Mouse (Mus musculus): Measurements from ENCODE around the gene Adprm. TPM values are rescaled to one million over a fixed set of nuclear protein-coding genes. Genes with fewer than 3 reads are reported as not detected.

Adprm gene
- polyA plus RNA-seq, 1 experiment from 2014 or later = 32.6 TPM

- Histone ChIP-seq H3K4me2 (no peak overlapping the region), H3K9ac (no peak overlapping the region), H3K4me3 (no peak overlapping the region), H3K36me3 (no peaks in the 10 kb centered on the region), H3K27ac (replicated peaks) (no peak overlapping the region), H3K27me3 (peaks cover 13% of the 10 kb centered on the region), H3K4me1 (replicated peaks) (0 out of 2 replicates have a peak, but pooled peaks cover 5% of the 10 kb centered on the region), H3K9me3 (no peaks in the 10 kb centered on the region)
- WGBS = 4% methylated on average over 6 of the region's 6 CpGs
- no peak for ATAC-seq (ENCODE audit: low FRiP score, low read depth)
Measured at GRCm38 (mm10) chr11:67085489-67085888, 33.1 kb upstream of the Adprm start.

- no peak overlapping the region for H3K27ac ChIP-seq (replicated peaks)
- no peaks in the 10 kb centered on the region for H3K36me3 ChIP-seq
- no peak overlapping the region for H3K9ac ChIP-seq
- H3K27me3 ChIP-seq = peaks cover 13% of the 10 kb centered on the region
- H3K9me3 ChIP-seq = no peaks in the 10 kb centered on the region
- H3K4me1 ChIP-seq (replicated peaks) = peaks cover 10% of the 10 kb centered on the region; the same call in 1 of the 2 replicates
- H3K4me3 ChIP-seq = no peak overlapping the region
- no peak overlapping the region for H3K4me2 ChIP-seq
- no peak for ATAC-seq (ENCODE audit: low FRiP score, low read depth)
- WGBS = 42% methylated on average over 32 of the region's 32 CpGs
Measured at GRCm38 (mm10) chr11:67083712-67084340, 31.4 kb upstream of the Adprm start.

- Histone ChIP-seq H3K36me3 (no peaks in the 10 kb centered on the region), H3K9ac (no peak overlapping the region), H3K27ac (replicated peaks) (no peak overlapping the region), H3K4me3 (no peak overlapping the region), H3K9me3 (no peaks in the 10 kb centered on the region), H3K27me3 (peaks cover 13% of the 10 kb centered on the region), H3K4me2 (no peak overlapping the region), H3K4me1 (replicated peaks) (peaks cover 10% of the 10 kb centered on the region; the same call in 1 of the 2 replicates)
- WGBS = 70% methylated on average over 6 of the region's 6 CpGs
- ATAC-seq (ENCODE audit: low FRiP score, low read depth) = no peak
Measured at GRCm38 (mm10) chr11:67083239-67083638, 30.8 kb upstream of the Adprm start.

- Histone ChIP-seq H3K4me1 (replicated peaks) (peaks cover 10% of the 10 kb centered on the region; the same call in 1 of the 2 replicates), H3K27me3 (peaks cover 13% of the 10 kb centered on the region), H3K27ac (replicated peaks) (no peak overlapping the region), H3K36me3 (no peaks in the 10 kb centered on the region), H3K4me2 (no peak overlapping the region), H3K9ac (no peak overlapping the region), H3K4me3 (no peak overlapping the region), H3K9me3 (no peaks in the 10 kb centered on the region)
- WGBS = 84% methylated on average over 13 of the region's 13 CpGs
- no peak for ATAC-seq (ENCODE audit: low FRiP score, low read depth)
Measured at GRCm38 (mm10) chr11:67082793-67083192, 30.4 kb upstream of the Adprm start.

- no peak for ATAC-seq (ENCODE audit: low FRiP score, low read depth)
- Histone ChIP-seq H3K4me3 (no peak overlapping the region), H3K27ac (replicated peaks) (no peak overlapping the region), H3K36me3 (no peaks in the 10 kb centered on the region), H3K9ac (no peak overlapping the region), H3K4me2 (no peak overlapping the region), H3K9me3 (no peaks in the 10 kb centered on the region), H3K4me1 (replicated peaks) (peaks cover 10% of the 10 kb centered on the region; the same call in 1 of the 2 replicates), H3K27me3 (peaks cover 13% of the 10 kb centered on the region)
- 91% methylated on average over 7 of the region's 7 CpGs for WGBS
Measured at GRCm38 (mm10) chr11:67082188-67082587, 29.8 kb upstream of the Adprm start.

- peaks cover 10% of the 10 kb centered on the region; the same call in 1 of the 2 replicates for H3K4me1 ChIP-seq (replicated peaks)
- H3K36me3 ChIP-seq = no peaks in the 10 kb centered on the region
- H3K9ac ChIP-seq = no peak overlapping the region
- 10% methylated on average over 11 of the region's 11 CpGs for WGBS
- H3K9me3 ChIP-seq = no peaks in the 10 kb centered on the region
- H3K4me2 ChIP-seq = no peak overlapping the region
- no peak overlapping the region for H3K4me3 ChIP-seq
- peaks cover 13% of the 10 kb centered on the region for H3K27me3 ChIP-seq
- H3K27ac ChIP-seq (replicated peaks) = no peak overlapping the region
- no peak for ATAC-seq (ENCODE audit: low FRiP score, low read depth)
Measured at GRCm38 (mm10) chr11:67081125-67081649, 28.8 kb upstream of the Adprm start.

GRCm38 (mm10) chr11:67080168-67080567, 27.8 kb upstream of the Adprm start:
- WGBS = 3% methylated on average over 3 of the region's 3 CpGs
- no peaks in the 10 kb centered on the region for H3K9me3 ChIP-seq
- peaks cover 10% of the 10 kb centered on the region; the same call in 1 of the 2 replicates for H3K4me1 ChIP-seq (replicated peaks)
- no peak overlapping the region for H3K4me3 ChIP-seq
- peaks cover 13% of the 10 kb centered on the region for H3K27me3 ChIP-seq
- no peaks in the 10 kb centered on the region for H3K36me3 ChIP-seq
- peak; percentile 75 for ATAC-seq (ENCODE audit: low FRiP score, low read depth)
- 0 out of 2 replicates have a peak overlapping the region, but pooled peaks have one; percentile 3 for H3K4me2 ChIP-seq
- no peak overlapping the region for H3K27ac ChIP-seq (replicated peaks)
- H3K9ac ChIP-seq = 0 out of 2 replicates have a peak overlapping the region, but pooled peaks have one; percentile 11

GRCm38 (mm10) chr11:67079740-67080139, 27.3 kb upstream of the Adprm start:
- H3K36me3 ChIP-seq = no peaks in the 10 kb centered on the region
- ATAC-seq (ENCODE audit: low FRiP score, low read depth) = no peak
- H3K9me3 ChIP-seq = no peaks in the 10 kb centered on the region
- H3K27me3 ChIP-seq = peaks cover 12% of the 10 kb centered on the region
- H3K9ac ChIP-seq = 0 out of 2 replicates have a peak overlapping the region, but pooled peaks have one; percentile 11
- H3K4me3 ChIP-seq = no peak overlapping the region
- 45% methylated on average over 11 of the region's 11 CpGs for WGBS
- H3K4me1 ChIP-seq (replicated peaks) = peaks cover 10% of the 10 kb centered on the region; the same call in 1 of the 2 replicates
- H3K27ac ChIP-seq (replicated peaks) = no peak overlapping the region
- H3K4me2 ChIP-seq = 0 out of 2 replicates have a peak overlapping the region, but pooled peaks have one; percentile 3

- Histone ChIP-seq H3K4me1 (replicated peaks) (peaks cover 5% of the 10 kb centered on the region; the same call in 1 of the 2 replicates), H3K36me3 (no peaks in the 10 kb centered on the region), H3K27me3 (peaks cover 4% of the 10 kb centered on the region), H3K4me3 (no peak overlapping the region), H3K27ac (replicated peaks) (no peak overlapping the region), H3K9me3 (no peaks in the 10 kb centered on the region), H3K4me2 (no peak overlapping the region), H3K9ac (no peak overlapping the region)
- WGBS = 91% methylated on average over 6 of the region's 6 CpGs
- ATAC-seq (ENCODE audit: low FRiP score, low read depth) = no peak
Measured at GRCm38 (mm10) chr11:67078888-67079287, 26.5 kb upstream of the Adprm start.

- Histone ChIP-seq H3K9me3 (no peaks in the 10 kb centered on the region), H3K27ac (replicated peaks) (no peak within 1 kb of the TSS), H3K4me3 (no peak within 1 kb of the TSS), H3K9ac (no peak within 1 kb of the TSS), H3K4me1 (replicated peaks) (peaks cover 5% of the 10 kb centered on the region; the same call in 1 of the 2 replicates), H3K36me3 (no peaks in the 10 kb centered on the region), H3K27me3 (peaks cover 3% of the 10 kb centered on the region; the same call in 1 of the 2 replicates), H3K4me2 (no peak within 1 kb of the TSS)
- ATAC-seq (ENCODE audit: low FRiP score, low read depth) = no peak
- WGBS = 85% methylated on average over 5 of the region's 5 CpGs
Measured at GRCm38 (mm10) chr11:67078000-67078399, 25.6 kb upstream of the Adprm start, which contains the start of gene Myh3. TSS of gene Myh3 (plus strand) at chr11:67078300.

- H3K9me3 ChIP-seq = no peaks in the 10 kb centered on the region
- no peaks in the 10 kb centered on the region for H3K27me3 ChIP-seq
- no peak overlapping the region for H3K4me2 ChIP-seq
- H3K9ac ChIP-seq = no peak overlapping the region
- no peak for ATAC-seq (ENCODE audit: low FRiP score, low read depth)
- peaks cover 5% of the 10 kb centered on the region; the same call in 1 of the 2 replicates for H3K4me1 ChIP-seq (replicated peaks)
- no peak overlapping the region for H3K27ac ChIP-seq (replicated peaks)
- no peak overlapping the region for H3K4me3 ChIP-seq
- 37% methylated on average over 3 of the region's 3 CpGs for WGBS
- no peaks in the 10 kb centered on the region for H3K36me3 ChIP-seq
Measured at GRCm38 (mm10) chr11:67077435-67077834, 25.0 kb upstream of the Adprm start.

- H3K27me3 ChIP-seq = no peaks in the 10 kb centered on the region
- ATAC-seq (ENCODE audit: low FRiP score, low read depth) = no peak
- no peak overlapping the region for H3K27ac ChIP-seq (replicated peaks)
- 92% methylated on average over 5 of the region's 5 CpGs for WGBS
- H3K4me2 ChIP-seq = no peak overlapping the region
- no peaks in the 10 kb centered on the region for H3K9me3 ChIP-seq
- H3K4me3 ChIP-seq = no peak overlapping the region
- H3K4me1 ChIP-seq (replicated peaks) = peaks cover 5% of the 10 kb centered on the region; the same call in 1 of the 2 replicates
- no peak overlapping the region for H3K9ac ChIP-seq
- H3K36me3 ChIP-seq = no peaks in the 10 kb centered on the region
Measured at GRCm38 (mm10) chr11:67076781-67077180, 24.4 kb upstream of the Adprm start.
